Mouse (Mus musculus): Measurements from ENCODE around the gene Defb19.
A peak's percentile ranks its signal among the peaks of the same experiment; 100 is the strongest.

Gene Defb19

DNA sequence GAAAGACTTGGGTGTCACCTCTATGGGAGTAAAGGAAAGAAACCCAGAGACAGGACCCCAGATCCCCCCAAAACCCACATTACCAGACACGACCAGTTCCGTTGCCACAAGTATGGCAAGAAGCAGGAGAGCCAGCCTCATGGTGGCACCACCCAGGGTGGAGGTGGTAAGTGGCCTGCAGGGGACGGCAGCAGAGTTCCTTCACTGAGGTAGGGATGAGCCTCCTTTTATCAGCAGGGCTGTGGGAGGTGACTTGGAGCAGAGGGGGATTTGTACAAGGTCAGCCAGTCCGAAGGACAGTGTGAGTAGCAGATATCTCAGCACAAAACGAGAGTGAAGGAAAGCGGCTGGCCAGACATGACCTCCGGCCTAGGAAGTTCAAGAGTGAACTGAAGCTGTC lies at the start of gene Defb19:
TSS of gene Defb19 (minus strand) at position 206 of the 400 bp plus-strand sequence.
- DNase-seq (ENCODE audit: low spot score in 2 of 2) = no peak

DNA sequence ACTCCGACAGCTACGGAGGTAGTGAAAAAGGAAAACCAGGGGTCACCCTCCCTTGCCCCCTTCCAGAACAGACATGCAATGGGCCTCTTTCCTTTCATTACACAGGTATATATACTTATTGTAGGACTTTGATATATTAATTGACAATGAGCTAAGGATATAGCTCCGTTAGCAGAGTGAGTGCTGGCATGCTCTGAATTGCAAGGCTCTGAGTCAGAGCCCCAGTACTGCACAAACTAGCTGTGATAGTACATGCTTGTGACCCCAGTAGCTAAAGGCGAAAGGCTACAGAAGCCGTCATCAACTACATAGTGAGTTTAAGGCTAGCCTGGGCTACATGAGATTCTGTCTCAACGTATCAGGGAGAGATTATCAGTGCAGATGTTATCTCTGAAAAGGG lies 49.8 kb upstream of the Defb19 start:
- no peak for DNase-seq (ENCODE audit: low spot score in 2 of 2)

DNA sequence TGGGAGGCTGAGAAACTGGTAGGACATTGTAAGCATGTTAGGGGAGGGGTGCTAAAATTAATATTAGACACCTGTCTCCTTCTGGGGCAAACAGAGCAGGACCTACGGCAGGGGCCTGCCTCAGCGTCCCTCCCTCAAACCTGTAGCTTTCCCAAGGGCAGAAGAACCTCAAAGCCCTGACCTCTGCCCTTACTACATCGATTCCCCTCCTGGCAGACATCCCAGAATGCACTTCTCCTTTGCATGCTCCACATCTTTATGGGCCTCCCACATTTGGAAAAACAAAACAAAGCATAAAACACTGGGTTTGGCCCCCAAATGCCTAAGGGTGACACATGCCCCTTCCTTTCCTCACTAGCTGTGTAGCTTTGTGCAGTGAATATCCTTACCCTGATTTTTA lies 49.1 kb upstream of the Defb19 start:
- DNase-seq (ENCODE audit: low spot score in 2 of 2) = no peak

DNA sequence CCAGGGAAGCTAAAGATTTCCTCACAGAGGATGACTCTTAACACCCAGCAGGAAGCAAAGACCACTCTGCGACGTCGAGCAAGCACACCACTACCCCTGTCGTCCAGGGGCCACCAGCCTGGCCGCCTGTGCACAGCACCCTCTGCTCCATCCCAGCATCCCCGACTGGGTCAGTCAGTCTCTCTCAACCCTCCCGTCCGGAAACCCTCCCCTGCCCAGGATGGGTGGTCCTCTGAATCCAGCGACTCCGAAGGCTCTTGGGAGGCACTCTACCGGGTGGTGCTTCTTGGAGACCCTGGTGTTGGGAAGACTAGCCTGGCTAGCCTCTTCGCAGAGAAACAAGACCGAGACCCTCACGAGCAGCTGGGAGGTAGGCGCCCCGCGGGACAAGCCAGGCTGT lies 48.0 kb upstream of the Defb19 start:
- DNase-seq (ENCODE audit: low spot score in 2 of 2) = no peak

DNA sequence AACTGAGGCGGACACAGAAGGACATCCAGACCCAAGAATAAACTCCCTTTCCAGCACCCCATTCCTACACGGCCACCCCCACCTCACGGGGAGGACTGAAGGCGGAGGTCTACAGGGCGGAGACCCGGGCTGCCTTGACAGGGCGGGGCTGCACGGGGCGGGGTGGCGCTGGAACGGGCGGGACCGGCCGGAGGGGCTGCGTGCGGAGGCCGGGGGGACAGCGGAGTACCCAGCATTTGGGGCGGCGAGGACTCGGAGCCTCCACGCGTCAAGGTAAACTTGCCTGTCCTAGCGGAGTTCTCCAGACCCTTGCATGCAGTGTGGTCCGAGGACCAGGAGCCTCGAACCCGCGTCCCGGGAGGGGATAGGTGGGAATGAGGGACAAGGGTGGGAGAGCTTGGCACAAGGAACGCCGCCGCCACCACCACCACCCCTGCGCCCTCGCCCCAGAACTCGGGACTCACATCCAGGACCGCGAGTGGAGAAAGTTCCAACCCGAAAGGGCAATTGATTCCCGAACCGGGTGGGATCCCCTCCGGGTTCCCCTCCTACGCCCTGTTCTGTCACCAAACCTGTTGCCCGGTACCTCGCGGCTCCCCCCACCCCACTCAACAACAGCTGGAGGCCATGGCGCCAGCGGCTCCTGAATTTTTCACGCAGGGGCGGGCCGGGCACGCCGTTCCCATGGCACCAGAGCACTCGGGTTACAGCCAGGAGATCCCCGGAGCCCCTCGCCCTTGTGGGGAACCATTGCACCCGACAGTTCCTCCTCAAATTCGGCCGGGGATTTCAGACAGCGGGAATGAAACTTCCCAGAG lies 46.9 kb upstream of the Defb19 start, which contains the start of gene Rem1:
TSS of gene Rem1 (plus strand) at position 178 of the 818 bp plus-strand sequence.
- DNase-seq (ENCODE audit: low spot score in 2 of 2) = peak in 1 of 2 experiments; percentile 27

DNA sequence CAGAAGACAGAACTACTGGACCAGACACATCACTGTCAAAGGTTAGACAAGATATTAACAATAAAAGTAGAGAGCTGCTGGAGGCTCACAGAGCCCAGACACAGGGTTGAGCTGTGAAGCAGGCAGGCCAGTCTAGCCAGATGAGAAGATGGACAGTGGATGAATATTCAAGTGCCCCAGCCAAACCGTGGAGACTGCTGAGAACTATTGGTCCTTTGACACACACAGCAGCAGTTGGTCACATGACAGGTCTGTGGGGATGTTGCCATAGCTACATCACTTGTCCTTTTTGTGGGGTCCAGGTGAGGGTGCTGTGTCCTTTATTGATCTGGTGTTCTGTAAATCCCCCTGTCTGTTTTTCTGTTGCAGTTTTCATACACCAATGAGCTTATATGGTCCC lies 45.1 kb upstream of the Defb19 start:
- no peak for DNase-seq (ENCODE audit: low spot score in 2 of 2)

DNA sequence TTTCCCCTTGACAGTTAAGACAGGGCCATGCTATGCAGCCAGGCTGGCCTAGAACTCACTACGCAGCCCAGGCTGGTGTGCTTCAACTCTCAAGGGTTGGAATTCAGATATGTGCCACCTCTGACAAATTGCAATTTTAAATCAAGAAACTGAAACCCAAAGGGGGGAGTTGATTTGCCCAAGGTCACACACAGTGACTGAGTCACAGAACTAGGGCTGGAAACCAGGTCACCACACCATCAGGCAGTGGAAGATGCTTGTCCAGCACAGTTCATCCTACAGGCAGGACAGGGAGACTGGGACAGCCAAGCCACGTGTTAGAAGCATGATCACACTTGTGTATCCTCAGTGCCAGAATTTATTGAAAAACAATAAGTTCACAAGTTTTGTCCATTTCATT lies 44.5 kb upstream of the Defb19 start:
- DNase-seq (ENCODE audit: low spot score in 2 of 2) = no peak

DNA sequence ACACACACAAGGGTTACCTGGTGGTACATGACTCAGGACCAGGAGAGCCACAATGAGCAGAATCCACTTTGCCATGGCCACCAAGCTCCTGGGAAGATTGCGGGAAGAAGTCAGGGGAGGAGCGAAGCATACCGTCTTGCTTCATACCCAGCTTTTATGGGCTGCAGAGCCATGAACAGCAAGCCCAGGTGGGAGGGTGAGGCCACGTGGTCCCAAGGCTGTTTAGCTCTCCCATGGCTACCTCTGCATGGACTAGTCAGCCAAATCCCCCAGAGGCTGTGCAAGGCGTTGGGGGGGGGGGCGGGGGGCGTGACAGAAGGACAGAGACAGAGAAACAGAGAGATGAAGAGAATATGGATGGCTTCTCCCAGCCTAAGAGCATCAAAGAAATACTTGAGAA lies 42.8 kb upstream of the Defb19 start, which contains the start of gene Defb25:
TSS of gene Defb25 (minus strand) at position 101 of the 400 bp plus-strand sequence.
- no peak for DNase-seq (ENCODE audit: low spot score in 2 of 2)

DNA sequence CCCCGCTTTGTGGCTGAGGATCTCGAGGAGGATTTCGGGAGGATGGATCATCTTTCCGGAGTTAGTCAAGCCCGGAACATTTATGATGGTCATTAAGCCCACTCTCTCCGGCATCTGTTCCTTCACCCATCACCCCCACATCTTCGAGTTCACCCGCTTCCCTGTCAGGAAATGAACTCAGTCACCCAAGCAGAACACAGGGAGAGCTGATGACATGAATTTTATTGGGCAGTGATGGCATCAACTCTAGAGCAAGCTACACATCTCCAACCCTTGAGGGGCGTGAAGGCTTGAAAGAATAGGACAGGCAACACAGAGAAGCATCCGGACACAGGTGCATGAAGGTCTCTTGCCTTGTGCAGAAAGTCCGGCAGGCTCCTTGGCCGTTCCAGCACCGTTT lies 42.0 kb upstream of the Defb19 start:
- DNase-seq (ENCODE audit: low spot score in 2 of 2) = no peak

DNA sequence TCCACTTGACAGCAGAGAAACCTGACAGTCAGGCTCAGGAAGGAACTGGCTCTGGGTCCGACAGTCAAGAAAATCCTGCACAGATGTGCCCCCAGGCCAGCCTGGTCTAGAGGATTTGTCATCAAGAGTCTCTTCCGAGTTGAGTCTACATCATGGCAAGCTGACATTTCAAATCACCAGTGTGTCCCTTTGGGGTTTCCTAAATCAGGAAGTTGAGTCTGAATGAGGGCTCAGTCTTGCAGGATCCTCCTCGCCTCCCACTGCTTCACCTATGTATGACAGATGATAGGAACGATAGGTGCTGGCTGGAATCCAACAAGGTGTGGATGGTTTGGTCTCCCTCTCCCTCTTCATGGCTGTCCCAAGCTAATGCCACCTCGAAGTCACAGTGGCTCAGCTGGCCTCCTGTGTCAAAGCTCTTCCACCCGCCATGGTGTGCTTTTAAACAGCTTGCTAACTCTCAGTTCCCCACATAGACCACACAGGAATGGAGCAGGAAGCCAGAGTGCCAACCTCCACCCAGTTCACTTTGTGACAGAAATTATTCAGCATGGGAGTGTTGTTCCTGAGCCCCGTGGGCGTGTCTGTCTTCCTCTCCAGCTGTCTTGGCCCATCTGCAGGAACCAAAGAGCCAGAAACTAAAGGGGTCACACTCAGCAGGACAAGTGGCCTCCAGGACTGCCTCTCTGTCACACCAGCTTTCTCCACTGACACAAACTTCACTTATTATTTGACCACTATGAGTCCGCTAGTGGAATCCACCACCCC lies 40.4 kb upstream of the Defb19 start:
- peak in 1 of 2 experiments; percentile 13 for DNase-seq (ENCODE audit: low spot score in 2 of 2)

DNA sequence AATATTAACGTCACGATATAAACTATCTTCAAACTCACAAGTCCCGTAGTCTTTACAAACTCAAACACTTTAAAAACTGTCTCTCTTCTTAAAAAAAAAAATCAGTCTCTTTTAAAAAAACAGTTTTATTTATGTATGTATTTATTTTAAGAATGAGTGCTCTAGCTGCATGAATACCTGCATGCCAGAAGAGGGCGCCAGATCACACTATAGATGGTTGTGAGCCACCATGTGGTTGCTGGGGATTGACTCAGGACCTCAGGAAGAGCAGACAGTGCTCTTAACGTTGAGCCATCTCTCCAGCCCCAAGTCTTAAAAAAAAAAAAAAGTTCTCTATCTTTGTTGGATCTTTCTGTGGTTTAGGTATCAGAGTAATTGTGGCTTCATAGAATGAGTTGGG lies 37.3 kb upstream of the Defb19 start:
- DNase-seq (ENCODE audit: low spot score in 2 of 2) = no peak

DNA sequence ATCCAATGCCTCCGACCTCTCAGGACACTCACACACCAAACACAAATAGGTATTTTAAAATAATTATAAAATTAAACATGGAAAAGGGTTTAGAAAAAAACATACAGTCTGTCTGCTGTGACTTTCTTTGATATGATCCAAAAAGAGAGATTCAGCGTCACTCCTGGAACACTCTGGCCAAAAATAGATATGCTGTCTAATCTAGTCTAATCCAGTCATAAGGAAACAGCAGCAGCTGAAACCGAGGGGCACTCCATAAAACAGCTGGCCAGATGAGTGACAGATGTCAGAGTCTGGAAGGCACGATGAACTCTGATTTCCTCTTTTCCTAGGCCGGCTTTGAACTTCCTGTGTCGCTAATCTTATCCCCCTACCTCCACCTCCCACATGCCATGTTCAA lies 36.4 kb upstream of the Defb19 start:
- DNase-seq (ENCODE audit: low spot score in 2 of 2) = no peak

DNA sequence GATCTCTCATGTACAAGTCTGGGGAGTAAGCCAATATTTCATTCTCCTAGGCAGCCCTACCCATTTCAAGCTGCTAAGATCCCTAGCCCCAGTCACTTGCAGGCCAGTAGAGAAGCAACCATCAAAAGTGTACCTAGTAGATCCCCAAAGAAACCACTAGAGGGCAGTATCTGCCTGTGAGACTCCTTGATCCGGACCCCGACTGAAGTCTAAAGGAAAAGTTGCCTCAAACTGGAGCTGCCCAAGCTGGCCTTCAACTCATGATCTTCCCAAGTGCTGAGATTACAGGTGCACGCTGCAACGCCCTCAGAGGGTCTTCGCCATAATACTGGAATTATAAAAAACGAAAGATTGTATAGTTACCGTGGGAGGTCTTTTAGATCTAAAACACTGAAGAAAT lies 35.5 kb upstream of the Defb19 start:
- DNase-seq (ENCODE audit: low spot score in 2 of 2) = peak; percentile 25 to 35

DNA sequence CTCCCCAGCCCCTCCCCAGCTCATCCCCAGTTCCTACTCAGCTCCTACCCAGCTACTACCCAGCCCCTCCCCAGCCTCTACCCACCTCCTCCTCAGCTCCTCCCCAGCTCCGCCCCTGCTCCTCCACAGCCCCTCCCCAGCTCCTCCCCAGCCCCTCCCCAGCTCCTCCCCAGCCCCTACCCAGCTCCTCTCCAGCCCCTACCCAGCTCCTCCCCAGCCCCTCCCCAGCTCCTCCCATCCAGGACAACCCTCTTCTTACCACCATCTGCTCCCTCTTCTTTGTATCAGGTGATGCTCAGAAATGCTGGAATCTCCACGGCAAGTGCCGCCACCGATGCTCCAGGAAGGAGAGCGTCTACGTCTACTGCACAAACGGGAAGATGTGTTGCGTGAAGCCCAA lies 32.1 kb upstream of the Defb19 start:
- no peak for DNase-seq (ENCODE audit: low spot score in 2 of 2)

DNA sequence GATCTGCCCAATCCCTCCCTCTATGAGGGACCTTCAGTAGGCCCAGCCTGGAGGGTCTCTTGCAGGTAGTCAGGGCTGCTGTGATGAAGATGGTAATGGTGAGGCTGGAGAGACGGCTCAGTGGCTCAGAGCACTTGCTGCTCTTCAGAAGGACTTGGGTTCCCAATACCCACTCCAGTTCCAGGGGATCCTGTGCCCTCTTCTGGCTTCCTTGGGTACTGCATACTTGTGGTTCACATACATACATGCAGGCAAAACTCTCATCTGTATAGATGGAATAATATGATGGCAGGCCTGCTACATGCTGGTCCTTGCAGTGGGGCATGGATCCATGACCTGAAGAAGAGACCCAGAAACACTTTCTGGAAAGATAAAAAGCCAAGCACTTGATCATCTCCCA lies 28.6 kb upstream of the Defb19 start:
- DNase-seq (ENCODE audit: low spot score in 2 of 2) = no peak

DNA sequence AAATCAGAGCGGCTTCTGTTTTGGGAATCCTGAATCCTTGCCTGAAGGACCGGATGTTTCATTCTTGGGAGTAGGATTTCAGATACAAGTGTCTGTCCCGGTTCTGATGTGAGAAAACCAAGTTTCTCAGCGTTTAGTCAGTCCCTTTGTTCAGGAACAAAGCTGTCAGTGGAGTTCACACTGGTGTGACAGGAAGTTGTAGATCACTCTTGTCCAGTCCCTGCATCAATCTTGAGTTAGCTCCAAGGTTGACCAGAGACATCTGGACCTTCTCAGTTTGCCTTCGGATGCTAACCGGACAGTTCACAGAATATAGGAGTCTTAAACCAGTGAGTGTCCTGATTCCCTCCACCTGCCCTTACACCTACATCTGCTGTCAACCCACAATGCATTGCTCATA lies 27.6 kb upstream of the Defb19 start:
- no peak for DNase-seq (ENCODE audit: low spot score in 2 of 2)

DNA sequence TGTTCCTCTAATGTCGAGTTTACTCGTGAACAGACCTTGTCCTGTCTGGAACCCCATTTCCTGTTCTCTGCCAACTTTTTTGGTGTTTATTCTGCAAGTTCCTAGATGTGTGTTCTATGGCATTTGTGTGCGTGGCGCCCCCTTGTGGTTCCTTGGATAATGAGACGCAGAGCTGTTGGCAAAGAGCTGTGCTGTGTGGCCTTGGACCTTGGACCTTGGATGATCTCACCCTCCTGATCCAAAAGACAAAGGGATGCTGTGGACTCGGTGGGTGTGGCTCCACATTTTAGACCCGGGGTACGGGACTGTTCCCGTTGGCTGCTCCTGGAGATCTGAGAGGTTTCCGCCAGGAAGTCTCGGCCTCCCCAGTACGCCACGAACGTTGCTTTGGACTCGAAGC lies 23.9 kb upstream of the Defb19 start, which contains the start of gene Defb36:
TSS of gene Defb36 (plus strand) at position 271 of the 400 bp plus-strand sequence.
- DNase-seq (ENCODE audit: low spot score in 2 of 2) = peak in 1 of 2 experiments; percentile 20

DNA sequence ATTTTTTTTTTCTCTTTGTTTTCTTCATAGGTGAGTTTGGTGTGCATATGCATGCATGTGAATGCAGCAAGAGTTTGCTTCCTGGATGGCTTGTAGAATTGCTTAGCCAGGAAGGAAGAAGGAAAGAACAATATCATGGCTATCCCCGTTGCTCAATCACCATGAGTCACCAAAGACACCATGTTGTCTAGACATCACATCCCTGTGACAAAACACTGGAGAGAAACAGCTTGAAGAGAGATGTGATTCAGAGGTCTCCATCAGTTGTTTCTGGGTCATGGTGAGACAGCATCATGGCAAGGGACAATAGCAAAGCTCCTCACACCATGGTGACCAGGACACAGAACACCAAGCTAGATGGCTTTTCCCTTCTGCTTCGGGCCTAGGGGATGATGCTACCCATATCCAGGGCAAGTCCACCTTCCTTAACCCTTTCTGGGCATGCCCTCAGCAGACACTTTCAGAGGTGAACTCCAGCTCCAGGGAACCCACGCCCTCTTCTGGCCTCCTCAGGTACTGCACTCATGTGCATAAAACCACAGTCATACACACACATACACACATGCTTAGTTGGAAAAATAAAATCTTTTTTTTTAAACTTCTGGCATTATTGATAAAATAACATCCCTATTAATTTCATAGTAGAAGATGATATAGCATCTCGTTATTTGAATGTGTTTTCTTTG lies 21.3 kb upstream of the Defb19 start:
- no peak for DNase-seq (ENCODE audit: low spot score in 2 of 2)

DNA sequence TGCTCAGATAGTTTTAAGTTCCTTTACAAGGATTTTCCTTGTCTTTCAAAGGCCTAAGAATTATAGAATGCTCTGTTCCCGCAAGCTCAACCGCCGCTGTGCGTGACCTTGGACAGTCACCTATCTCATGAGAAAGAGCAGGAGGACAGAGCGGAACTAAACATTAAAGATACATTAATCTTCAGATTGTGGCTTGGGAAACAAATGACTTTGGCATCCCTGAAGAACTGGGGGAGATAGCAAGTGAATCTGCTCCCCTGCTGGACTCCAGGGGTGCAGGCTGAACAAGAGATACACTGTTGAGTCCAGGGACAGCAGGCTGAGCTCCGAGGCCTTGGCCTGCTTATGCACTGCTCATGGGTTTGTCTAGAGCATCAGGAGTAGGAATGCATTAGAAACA lies 20.0 kb upstream of the Defb19 start:
- DNase-seq (ENCODE audit: low spot score in 2 of 2) = no peak

DNA sequence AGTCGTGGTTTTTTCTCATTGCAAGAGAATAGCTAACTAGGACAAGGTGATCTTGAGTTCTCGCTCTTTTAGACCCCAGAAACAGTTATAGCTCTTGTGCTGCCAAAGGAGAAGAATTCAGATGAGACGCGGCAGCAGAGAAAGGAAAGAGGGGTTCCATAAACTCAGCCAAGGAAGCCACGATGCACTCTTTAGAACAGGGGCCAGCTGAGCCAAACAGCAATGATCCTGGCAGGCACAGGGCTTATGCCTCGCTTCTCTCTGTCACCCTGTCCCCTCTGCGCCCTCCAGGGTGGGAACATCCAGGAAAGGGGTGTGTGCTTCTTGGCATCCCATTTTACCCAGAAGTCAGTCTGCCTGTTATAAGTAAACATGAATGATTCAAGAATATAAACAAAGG lies 19.2 kb upstream of the Defb19 start, which contains the start of gene Defb45:
TSS of gene Defb45 (minus strand) at position 101 of the 400 bp plus-strand sequence.
- DNase-seq (ENCODE audit: low spot score in 2 of 2) = no peak

DNA sequence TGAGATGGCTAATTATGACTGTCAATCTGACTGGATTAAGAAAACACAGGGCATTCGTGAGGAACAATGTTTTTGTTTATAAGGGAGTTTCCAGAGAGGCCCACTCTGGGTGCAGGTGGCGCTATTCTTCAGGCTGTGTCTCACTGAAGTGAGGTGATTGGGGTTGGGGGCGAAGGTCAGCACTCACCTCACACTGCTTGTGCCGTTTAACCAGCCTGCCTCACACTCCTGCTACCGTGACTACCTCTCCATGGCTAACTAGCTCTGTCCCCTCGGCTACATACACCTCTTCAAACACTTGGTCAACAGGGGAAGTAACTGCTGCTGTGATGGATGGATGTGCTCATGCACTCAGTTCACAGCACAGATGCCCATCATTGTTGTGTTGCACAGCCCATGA lies 8.9 kb upstream of the Defb19 start:
- DNase-seq (ENCODE audit: low spot score in 2 of 2) = no peak

DNA sequence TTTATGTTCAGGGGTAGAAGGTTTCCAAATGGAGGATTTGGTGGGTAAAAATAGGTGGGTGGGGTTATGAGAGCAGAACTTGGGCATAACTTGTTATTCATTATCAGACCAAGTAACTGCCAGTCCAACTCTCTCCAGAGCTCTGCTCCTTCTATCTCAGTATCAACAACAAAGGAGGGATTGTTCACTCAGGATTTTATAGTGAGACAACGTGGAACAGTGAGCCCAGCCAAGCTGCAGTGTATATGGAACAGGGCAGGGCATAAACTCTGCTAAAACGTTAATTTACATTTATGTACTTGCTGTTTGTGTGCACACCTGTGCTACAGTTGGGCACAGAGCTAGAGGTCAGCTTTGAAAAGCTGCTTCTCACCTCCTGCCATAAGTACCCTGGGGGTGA lies 8.3 kb upstream of the Defb19 start:
- no peak for DNase-seq (ENCODE audit: low spot score in 2 of 2)

Measured in urinary bladder, postnatal 36 days (tissue).